ENCODE assay signal across 9 mouse cellular contexts in the genomic region with DNA sequence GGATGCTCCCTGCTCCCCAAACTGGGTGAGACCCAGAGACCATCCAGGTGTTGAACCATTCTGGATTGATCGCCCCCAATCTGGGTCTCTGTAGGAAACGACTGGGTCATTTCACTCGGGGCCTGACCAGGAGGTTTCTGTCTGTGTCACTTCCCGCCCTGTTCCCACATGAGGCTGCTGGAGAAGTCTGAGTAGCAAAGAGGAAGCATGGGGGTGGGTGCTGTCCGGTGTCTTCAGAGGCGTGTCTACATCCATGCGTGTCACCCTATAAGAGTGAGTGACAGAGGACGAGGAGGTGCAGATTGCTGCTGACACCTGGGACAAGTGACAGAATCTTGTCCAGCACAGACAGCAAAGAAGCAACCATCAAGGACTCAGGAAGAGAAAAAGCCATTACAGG.
DNase-seq lines count a peak whose midpoint lies in the region; ATAC-seq and TF ChIP-seq lines count a peak whose summit lies in the region.
"Had no signal": no experiment of that assay in that cellular context is flagged by ENCODE, and none has a peak within 500 bp of the region (broad histone marks: within the 10 kb centered on the region; RNA-seq: fewer than 3 reads in every experiment).

No protein-coding gene starts in this region.

- no peaks in the 10 kb centered on the region for H3K27me3 ChIP-seq in intestine, postnatal 0 days (replicated peaks; ENCODE audit: control insufficient read depth, insufficient read depth, low read length)
- no peaks in the 10 kb centered on the region for H3K27me3 ChIP-seq in intestine, embryonic 16.5 days (replicated peaks; ENCODE audit: control insufficient read depth, insufficient read depth, low read length)
- no peaks in the 10 kb centered on the region for H3K27me3 ChIP-seq in kidney, postnatal 0 days (ENCODE audit: insufficient read depth, low read length)
- H3K27me3 ChIP-seq in embryonic facial prominence, embryonic 10.5 days (replicated peaks; ENCODE audit: low read depth, poor library complexity, severe bottlenecking) = no peaks in the 10 kb centered on the region
- H3K27me3 ChIP-seq: limb, embryonic 13.5 days had no signal

- 55% methylated on average over 8 of the region's 8 CpGs for WGBS in intestine, postnatal 0 days
- 64% methylated on average over 8 of the region's 8 CpGs for WGBS in intestine, embryonic 16.5 days
- WGBS in kidney, postnatal 0 days = 36% methylated on average over 8 of the region's 8 CpGs
- WGBS in embryonic facial prominence, embryonic 10.5 days = 73% methylated on average over 8 of the region's 8 CpGs

- no peaks in the 10 kb centered on the region for H3K36me3 ChIP-seq in intestine, postnatal 0 days (ENCODE audit: control insufficient read depth, insufficient read depth)
- no peaks in the 10 kb centered on the region for H3K36me3 ChIP-seq in intestine, embryonic 16.5 days (ENCODE audit: control insufficient read depth, insufficient read depth, low read length)
- H3K36me3 ChIP-seq in kidney, postnatal 0 days (ENCODE audit: insufficient read depth, low read length) = no peaks in the 10 kb centered on the region
- H3K36me3 ChIP-seq in embryonic facial prominence, embryonic 10.5 days (replicated peaks) = no peaks in the 10 kb centered on the region
- H3K36me3 ChIP-seq: limb, embryonic 13.5 days had no signal

- no peak overlapping the region for H3K4me2 ChIP-seq in intestine, postnatal 0 days (replicated peaks; ENCODE audit: low read depth)
- H3K4me2 ChIP-seq in intestine, embryonic 16.5 days (ENCODE audit: low read depth, low read length) = no peak overlapping the region
- H3K4me2 ChIP-seq in kidney, postnatal 0 days (ENCODE audit: low read length) = no peak overlapping the region
- H3K4me2 ChIP-seq: limb, embryonic 13.5 days had no signal

- H3K27ac ChIP-seq in intestine, postnatal 0 days (ENCODE audit: low read depth, low read length) = no peak overlapping the region
- H3K27ac ChIP-seq in intestine, embryonic 16.5 days (ENCODE audit: low read length) = no peak overlapping the region
- no peak overlapping the region for H3K27ac ChIP-seq in kidney, postnatal 0 days
- H3K27ac ChIP-seq in embryonic facial prominence, embryonic 10.5 days (replicated peaks) = no peak overlapping the region
- H3K27ac ChIP-seq: limb, embryonic 13.5 days had no signal

- H3K4me1 ChIP-seq in intestine, postnatal 0 days (replicated peaks; ENCODE audit: control insufficient read depth, insufficient read depth, low read length) = no peaks in the 10 kb centered on the region
- H3K4me1 ChIP-seq in intestine, embryonic 16.5 days (ENCODE audit: control insufficient read depth, insufficient read depth, low read length) = 0 out of 2 replicates have a peak, but pooled peaks cover 2% of the 10 kb centered on the region
- no peaks in the 10 kb centered on the region for H3K4me1 ChIP-seq in kidney, postnatal 0 days (replicated peaks; ENCODE audit: insufficient read depth, low read length)
- H3K4me1 ChIP-seq in embryonic facial prominence, embryonic 10.5 days = peaks cover 15% of the 10 kb centered on the region

- 0 out of 2 replicates have a peak, but pooled peaks have one; percentile 22 for ATAC-seq in intestine, postnatal 0 days
- no peak for ATAC-seq in intestine, embryonic 16.5 days
- peak; percentile 85 for ATAC-seq in granulocyte monocyte progenitor cell, adult 5-6 weeks (replicated peaks; ENCODE audit: poor library complexity, severe bottlenecking)
- peak; percentile 33 for ATAC-seq in kidney, postnatal 0 days (replicated peaks; ENCODE audit: low FRiP score, low read depth)

- peak; percentile 24 for DNase-seq in kidney, postnatal 0 days (ENCODE audit: low spot score)
- peak; percentile 74 for DNase-seq in lung, postnatal 36 days
- no peak for DNase-seq in embryonic facial prominence, embryonic 10.5 days (ENCODE audit: low spot score)
- no peak for DNase-seq in embryo, embryonic 10 days (ENCODE audit: low spot score)

- H3K9ac ChIP-seq in intestine, postnatal 0 days (ENCODE audit: low read depth, low read length) = no peak overlapping the region
- no peak overlapping the region for H3K9ac ChIP-seq in intestine, embryonic 16.5 days (ENCODE audit: low read depth, low read length)
- H3K9ac ChIP-seq in kidney, postnatal 0 days (ENCODE audit: low read depth, low read length) = no peak overlapping the region
- H3K9ac ChIP-seq: limb, embryonic 13.5 days had no signal

- no peak for TF ChIP-seq CTCF in intestine, postnatal 0 days (IDR thresholded peaks at IDR 0.05; ENCODE audit: low read depth)
- no peak for TF ChIP-seq CTCF in kidney, postnatal 0 days (IDR thresholded peaks at IDR 0.05; ENCODE audit: low read depth)

- H3K9me3 ChIP-seq in intestine, postnatal 0 days (ENCODE audit: control insufficient read depth) = no peaks in the 10 kb centered on the region
- no peaks in the 10 kb centered on the region for H3K9me3 ChIP-seq in intestine, embryonic 16.5 days (ENCODE audit: control insufficient read depth, low read length)
- H3K9me3 ChIP-seq in kidney, postnatal 0 days (replicated peaks; ENCODE audit: low read length) = no peaks in the 10 kb centered on the region
- no peaks in the 10 kb centered on the region for H3K9me3 ChIP-seq in embryonic facial prominence, embryonic 10.5 days
- H3K9me3 ChIP-seq: limb, embryonic 13.5 days; megakaryocyte, embryonic 14.5 days had no signal

- H3K4me3 ChIP-seq in intestine, postnatal 0 days (ENCODE audit: low read depth, low read length) = no peak overlapping the region
- H3K4me3 ChIP-seq in intestine, embryonic 16.5 days (ENCODE audit: low read length) = no peak overlapping the region
- no peak overlapping the region for H3K4me3 ChIP-seq in kidney, postnatal 0 days (replicated peaks; ENCODE audit: low read depth, low read length)
- H3K4me3 ChIP-seq in embryonic facial prominence, embryonic 10.5 days = no peak overlapping the region
- H3K4me3 ChIP-seq: limb, embryonic 13.5 days; megakaryocyte, embryonic 14.5 days had no signal

Comparison
In these comparisons a context has a peak if more than half of its experiments do, and no peak if none do; other contexts are left out.
1. DNase-seq: peak in kidney, postnatal 0 days (single experiment) and lung, postnatal 36 days (single experiment); none in embryonic facial prominence, embryonic 10.5 days (single experiment) and embryo, embryonic 10 days (single experiment).